Mouse (Mus musculus): ENCODE data around the gene Nsf.
A peak's percentile ranks its signal among the peaks of the same experiment; 100 is the strongest.

The Nsf gene

GRCm38 (mm10) chr11:103941351-103941750 lies 12.5 kb downstream of the Nsf start:
- DNase-seq (ENCODE audit: low spot score in 2 of 2), result no peak

- DNase-seq (ENCODE audit: low spot score in 2 of 2), result no peak
Observed at GRCm38 (mm10) chr11:103940887-103941286, 13.0 kb downstream of the Nsf start.

GRCm38 (mm10) chr11:103937976-103938728 lies 15.7 kb downstream of the Nsf start:
- no peak for DNase-seq (ENCODE audit: low spot score in 2 of 2)

- no peak for DNase-seq (ENCODE audit: low spot score in 2 of 2)
Observed at GRCm38 (mm10) chr11:103937451-103937850, 16.4 kb downstream of the Nsf start.

- no peak for DNase-seq (ENCODE audit: low spot score in 2 of 2)
Observed at GRCm38 (mm10) chr11:103935717-103936116, 18.1 kb downstream of the Nsf start.

- DNase-seq (ENCODE audit: low spot score in 2 of 2), result no peak
Observed at GRCm38 (mm10) chr11:103933886-103934285, 20.0 kb downstream of the Nsf start.

- no peak for DNase-seq (ENCODE audit: low spot score in 2 of 2)
Observed at GRCm38 (mm10) chr11:103923957-103924356, 29.9 kb downstream of the Nsf start.

- no peak for DNase-seq (ENCODE audit: low spot score in 2 of 2)
Observed at GRCm38 (mm10) chr11:103923272-103923671, 30.6 kb downstream of the Nsf start.

- no peak for DNase-seq (ENCODE audit: low spot score in 2 of 2)
Observed at GRCm38 (mm10) chr11:103922812-103923211, 31.0 kb downstream of the Nsf start.

- DNase-seq (ENCODE audit: low spot score in 2 of 2), result no peak
Observed at GRCm38 (mm10) chr11:103920665-103921064, 33.2 kb downstream of the Nsf start.

- DNase-seq (ENCODE audit: low spot score in 2 of 2), result no peak
Observed at GRCm38 (mm10) chr11:103916807-103917206, 37.0 kb downstream of the Nsf start.

- DNase-seq (ENCODE audit: low spot score in 2 of 2), result no peak
Observed at GRCm38 (mm10) chr11:103915686-103916085, 38.2 kb downstream of the Nsf start.

GRCm38 (mm10) chr11:103910993-103911585 lies 42.8 kb downstream of the Nsf start:
- no peak for DNase-seq (ENCODE audit: low spot score in 2 of 2)

- no peak for DNase-seq (ENCODE audit: low spot score in 2 of 2)
Observed at GRCm38 (mm10) chr11:103910531-103910930, 43.3 kb downstream of the Nsf start.

- no peak for DNase-seq (ENCODE audit: low spot score in 2 of 2)
Observed at GRCm38 (mm10) chr11:103909809-103910208, 44.0 kb downstream of the Nsf start.

GRCm38 (mm10) chr11:103909396-103909795 lies 44.5 kb downstream of the Nsf start:
- DNase-seq (ENCODE audit: low spot score in 2 of 2), result no peak

GRCm38 (mm10) chr11:103906051-103906719 lies 47.7 kb downstream of the Nsf start:
- no peak for DNase-seq (ENCODE audit: low spot score in 2 of 2)

- no peak for DNase-seq (ENCODE audit: low spot score in 2 of 2)
Observed at GRCm38 (mm10) chr11:103905506-103905905, 48.4 kb downstream of the Nsf start.

GRCm38 (mm10) chr11:103901581-103901966 lies 52.3 kb downstream of the Nsf start:
- DNase-seq (ENCODE audit: low spot score in 2 of 2), result no peak

- DNase-seq (ENCODE audit: low spot score in 2 of 2), result peak in 1 of 2 experiments; percentile 45
Observed at GRCm38 (mm10) chr11:103900803-103901580, 52.9 kb downstream of the Nsf start.

- DNase-seq (ENCODE audit: low spot score in 2 of 2), result no peak
Observed at GRCm38 (mm10) chr11:103896966-103897750, 56.7 kb downstream of the Nsf start.
